Mouse (Mus musculus) limb, embryonic 13.5 days (tissue): ENCODE results near the gene Ncoa6. TPM values are rescaled to one million over a fixed set of nuclear protein-coding genes. Genes with fewer than 3 reads are reported as not detected.

Experiments
- ATAC-seq: fragments of 200-750 bp; cut with Nextera tagmentation; 2 replicates; pipeline ENCODE4 v1.8.0; 2017; ENCODE audit warnings: low read depth, moderate number of reproducible peaks, moderate TSS enrichment; ENCODE audit not compliant: low FRiP score
- H3K27ac ChIP-seq: fragments of 300-500 bp; sonication (generic); 2 replicates; pipeline ENCODE4 v1.5.1; 2015; ENCODE audit warnings: inconsistent platforms, mild to moderate bottlenecking, moderate library complexity
- H3K27me3 ChIP-seq: fragments of 300-500 bp; sonication (generic); 2 replicates; pipeline ENCODE4 v1.6.1; 2015; ENCODE audit warnings: mild to moderate bottlenecking, inconsistent platforms
- H3K36me3 ChIP-seq: fragments of 300-500 bp; sonication (generic); 2 replicates; pipeline ENCODE4 v1.6.1; 2015; ENCODE audit warnings: inconsistent platforms, mild to moderate bottlenecking, moderate library complexity
- H3K4me1 ChIP-seq: fragments of 300-500 bp; sonication (generic); 2 replicates; pipeline ENCODE4 v1.6.1; 2015; ENCODE audit warnings: inconsistent platforms
- H3K4me2 ChIP-seq: fragments of 300-500 bp; sonication (generic); replicated peaks from 2 replicates; pipeline ENCODE4 v1.6.1; 2015; ENCODE audit warnings: inconsistent platforms, mild to moderate bottlenecking, moderate library complexity
- H3K4me3 ChIP-seq: fragments of 300-500 bp; sonication (generic); 2 replicates; pipeline ENCODE4 v1.5.1; 2015; ENCODE audit warnings: moderate library complexity, mild to moderate bottlenecking, inconsistent platforms
- H3K9ac ChIP-seq: fragments of 300-500 bp; sonication (generic); 2 replicates; pipeline ENCODE4 v1.6.1; 2015; ENCODE audit warnings: mild to moderate bottlenecking, inconsistent platforms
- H3K9me3 ChIP-seq: fragments of 300-500 bp; sonication (generic); 2 replicates; pipeline ENCODE4 v1.6.1; 2016; ENCODE audit warnings: inconsistent platforms
- WGBS: fragments of 180-500 bp; shearing (Covaris S2); methylation state at CpG from one replicate; pipeline ENCODE4 v1.1.7; 2015; 5-methylcytosine and 5-hydroxymethylcytosine counted together
- microRNA counts: library from miRNA; unstranded; fragments of <30 nt; microRNA quantifications from one replicate; lab custom pipeline; 2016
- microRNA-seq: library from miRNA; unstranded; fragments of <30 nt; microRNA quantifications from one replicate; pipeline ENCODE4, GENCODE M21; 2016
- polyA plus RNA-seq: library from polyadenylated mRNA; unstranded; fragments of >200 nt; fragmentation: Nextera tagmentation; extraction: Ambion mirVana; gene quantifications from 2 replicates; pipeline ENCODE4 v1.2.1, GENCODE M21; 2015

The Ncoa6 gene
- polyA plus RNA-seq, 1 experiment from 2014 or later = 23.7 TPM

DNA sequence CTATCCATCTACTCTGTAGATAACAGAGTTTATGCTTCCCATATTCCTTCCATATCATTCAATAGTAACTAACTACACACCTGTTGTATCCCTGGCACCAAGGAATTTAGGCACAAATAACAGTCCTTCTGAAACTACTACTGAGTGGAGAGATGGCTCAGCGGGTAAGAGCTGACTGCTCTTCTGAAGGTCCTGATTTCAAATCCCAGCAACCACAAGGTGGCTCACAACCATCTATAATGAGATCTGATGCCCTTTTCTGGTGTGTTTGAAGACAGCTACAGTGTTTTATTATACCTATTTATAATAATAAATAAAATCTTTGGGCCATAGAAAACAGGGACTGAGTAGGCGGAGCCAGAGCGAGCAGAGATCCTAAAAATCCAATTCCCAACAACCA, 119.3 kb downstream of the Ncoa6 start:
- Histone ChIP-seq H3K27me3 (no peaks in the 10 kb centered on the region), H3K4me2 (no peak overlapping the region), H3K9me3 (no peaks in the 10 kb centered on the region), H3K9ac (no peak overlapping the region), H3K4me3 (no peak overlapping the region), H3K27ac (no peak overlapping the region), H3K36me3 (0 out of 2 replicates have a peak, but pooled peaks cover 3% of the 10 kb centered on the region), H3K4me1 (peaks cover 12% of the 10 kb centered on the region)
- 93% methylated on average over 3 of the region's 3 CpGs for WGBS
- no peak for ATAC-seq

GRCm38 (mm10) chr2:155346670-155347069, 127.0 kb downstream of the Ncoa6 start:
- Histone ChIP-seq H3K4me2 (no peak overlapping the region), H3K27ac (no peak overlapping the region), H3K4me3 (no peak overlapping the region), H3K36me3 (peaks cover 29% of the 10 kb centered on the region), H3K27me3 (no peaks in the 10 kb centered on the region), H3K9me3 (no peaks in the 10 kb centered on the region), H3K9ac (no peak overlapping the region), H3K4me1 (no peaks in the 10 kb centered on the region)
- ATAC-seq = no peak
- WGBS = 80% methylated on average over 1 of the region's 1 CpGs

MicroRNAs encoded within 50 kb of the gene (microRNA counts, 519-probe panel; counts per million panel counts)
- microRNA mmu-miR-695 (lab: Ali Mortazavi, UCI) = not detected

Small RNA genes lying within 50 kb of the gene (microRNA-seq; reads per million reads assigned to microRNA genes)
- not detected for gene Mir695

Other genes with a start within 250 kb of the Ncoa6 start
- gene Dynlrb1, start 237.4 kb downstream of the Ncoa6 start, polyA plus RNA-seq = 484 and 488 TPM in 2 replicates
- 213 and 216 TPM in 2 replicates for gene Map1lc3a, start 197.6 kb downstream of the Ncoa6 start, polyA plus RNA-seq
- 45.6 and 46.2 TPM in 2 replicates for gene Pigu, start 116.5 kb downstream of the Ncoa6 start, polyA plus RNA-seq
- gene Trp53inp2, start 92.8 kb downstream of the Ncoa6 start, polyA plus RNA-seq = 17.7 and 20.9 TPM in 2 replicates
- gene Acss2, start 44.1 kb upstream of the Ncoa6 start, polyA plus RNA-seq = 13.0 and 13.2 TPM in 2 replicates
- gene Ggt7, start 44.3 kb upstream of the Ncoa6 start, polyA plus RNA-seq = 7.5 and 9.2 TPM in 2 replicates
- 27.5 and 27.9 TPM in 2 replicates for gene Gss, start 118.9 kb upstream of the Ncoa6 start, polyA plus RNA-seq
- 2.7 and 3.7 TPM in 2 replicates for gene Myh7b, start 137.3 kb upstream of the Ncoa6 start, polyA plus RNA-seq
- 150 and 160 TPM in 2 replicates for gene Trpc4ap, start 218.5 kb upstream of the Ncoa6 start, polyA plus RNA-seq